Mouse (Mus musculus) limb, embryonic 14.5 days (tissue): ENCODE measurements around the gene Lat2. TPM values are rescaled to one million over a fixed set of nuclear protein-coding genes. Genes with fewer than 3 reads are reported as not detected.

ENCODE experiments used
- ATAC-seq: fragments of 200-750 bp; cut with Nextera tagmentation; 2 replicates; pipeline ENCODE4 v1.8.0; 2017; ENCODE audit warnings: low read depth, moderate number of reproducible peaks, moderate TSS enrichment; ENCODE audit not compliant: low FRiP score
- DNase-seq: peaks from one replicate; pipeline ENCODE4 v3.0.0-alpha.2; 2015; ENCODE audit warnings: low spot score
- H3K27ac ChIP-seq: fragments of 300-500 bp; sonication (generic); replicated peaks from 2 replicates; pipeline ENCODE4 v1.5.1; 2014; ENCODE audit warnings: low read depth, mild to moderate bottlenecking, low read length, moderate library complexity, mixed read lengths
- H3K27me3 ChIP-seq: fragments of 300-500 bp; sonication (generic); 2 replicates; pipeline ENCODE4 v1.6.1; 2014; ENCODE audit warnings: low read length, mixed read lengths; ENCODE audit not compliant: control insufficient read depth, insufficient read depth
- H3K36me3 ChIP-seq: fragments of 300-500 bp; sonication (generic); 2 replicates; pipeline ENCODE4 v1.6.1; 2014; ENCODE audit warnings: mild to moderate bottlenecking, low read length, moderate library complexity, mixed read lengths; ENCODE audit not compliant: control insufficient read depth, insufficient read depth
- H3K4me1 ChIP-seq: fragments of 300-500 bp; sonication (generic); 2 replicates; pipeline ENCODE4 v1.6.1; 2014; ENCODE audit warnings: antibody characterized with exemption, low read length, mixed read lengths; ENCODE audit not compliant: control insufficient read depth, insufficient read depth
- H3K4me2 ChIP-seq: fragments of 300-500 bp; sonication (generic); replicated peaks from 2 replicates; pipeline ENCODE4 v1.6.1; 2014; ENCODE audit warnings: low read depth, mild to moderate bottlenecking, low read length, moderate library complexity; ENCODE audit not compliant: severe bottlenecking
- H3K4me3 ChIP-seq: fragments of 300-500 bp; sonication (generic); replicated peaks from 2 replicates; pipeline ENCODE4 v1.5.1; 2014; ENCODE audit warnings: low read length
- H3K9ac ChIP-seq: fragments of 300-500 bp; sonication (generic); 2 replicates; pipeline ENCODE4 v1.6.1; 2014; ENCODE audit warnings: mild to moderate bottlenecking, low read depth, low read length, moderate library complexity; ENCODE audit not compliant: severe bottlenecking
- H3K9me3 ChIP-seq: fragments of 300-500 bp; sonication (generic); 2 replicates; pipeline ENCODE4 v1.6.1; 2016; ENCODE audit warnings: low read length; ENCODE audit not compliant: control insufficient read depth
- POLR2A ChIP-seq: fragments of 200-500 bp; IDR thresholded peaks from 2 replicates; pipeline ENCODE4 v1.8.0; 2012; ENCODE audit warnings: inconsistent platforms, mild to moderate bottlenecking, moderate library complexity, borderline replicate concordance; ENCODE audit not compliant: insufficient read depth, insufficient read length; ENCODE audit errors: extremely low read depth
- WGBS: fragments of 180-500 bp; shearing (Covaris S2); extraction: QIAGEN DNeasy Blood & Tissue Kit; methylation state at CpG from one replicate; pipeline ENCODE4 v1.1.7; 2014; 5-methylcytosine and 5-hydroxymethylcytosine counted together
- microRNA-seq: library from miRNA; unstranded; fragments of <30 nt; microRNA quantifications from one replicate; pipeline ENCODE4, GENCODE M21; 2016
- polyA plus RNA-seq, 2 experiments: library from polyadenylated mRNA; depleted of rRNA in 1 of 2; stranded (reverse) in 1 of 2; unstranded in 1 of 2; fragments of >200 nt; fragmentation: Nextera tagmentation in 1 of 2; extraction: Ambion mirVana in 1 of 2; gene quantifications; 2 replicates each; pipeline versions ENCODE4 v1.2.1 to v1.2.3; 2012 to 2014

Lat2 gene
- polyA plus RNA-seq, 2 experiments: 3.1 to 4.4 TPM

DNA sequence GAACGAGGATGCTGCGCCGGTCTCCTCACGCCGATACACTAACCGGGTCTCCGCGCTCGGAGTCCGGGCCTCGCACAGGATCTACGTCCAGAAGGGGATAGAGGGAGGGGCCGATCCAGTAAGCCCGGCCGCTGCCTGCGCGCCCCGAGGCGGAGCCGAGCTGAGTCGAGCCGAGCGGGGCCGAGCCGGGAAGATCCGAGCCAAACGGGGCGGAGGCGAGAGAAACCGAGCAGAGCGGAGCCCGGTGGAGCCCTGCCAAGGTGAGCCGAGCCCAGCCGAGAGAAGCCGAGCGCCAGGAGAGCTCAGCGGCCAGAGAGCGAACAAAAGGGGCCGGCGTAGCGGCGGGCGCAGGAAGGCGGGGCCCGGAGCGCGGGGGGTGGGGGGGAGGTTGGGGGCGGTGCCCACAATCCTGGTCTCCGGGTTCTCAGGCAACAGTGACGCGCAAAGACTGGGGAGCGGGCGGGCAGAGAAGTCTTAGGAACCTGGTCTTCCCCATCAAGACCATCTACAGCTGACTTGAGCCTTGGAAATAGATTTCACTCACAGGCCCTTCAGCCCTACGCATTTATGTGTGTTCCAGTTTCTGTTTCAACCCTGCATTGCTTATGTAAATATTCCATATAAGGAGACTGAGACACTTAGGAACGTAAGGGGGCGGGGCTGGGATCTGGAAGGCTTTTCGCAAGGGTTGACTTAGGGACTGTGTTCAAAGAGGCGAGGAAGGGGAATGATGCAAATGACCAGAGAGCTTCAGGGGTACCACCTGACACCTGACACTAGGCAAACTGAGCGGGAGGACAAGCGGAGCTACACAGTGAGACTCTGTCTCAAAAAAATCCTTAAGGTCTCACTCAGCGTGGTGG lies 62.5 kb downstream of the Lat2 start, which contains the start of gene Clip2:
Clip2 (minus strand) TSS at position 325 of the 863 bp plus-strand sequence.
- Histone ChIP-seq H3K9me3 (no peaks in the 10 kb centered on the region), H3K4me1 (peaks cover 23% of the 10 kb centered on the region)
- peak; percentile 54; the same call in 1 of the 2 replicates for TF ChIP-seq POLR2A

DNA sequence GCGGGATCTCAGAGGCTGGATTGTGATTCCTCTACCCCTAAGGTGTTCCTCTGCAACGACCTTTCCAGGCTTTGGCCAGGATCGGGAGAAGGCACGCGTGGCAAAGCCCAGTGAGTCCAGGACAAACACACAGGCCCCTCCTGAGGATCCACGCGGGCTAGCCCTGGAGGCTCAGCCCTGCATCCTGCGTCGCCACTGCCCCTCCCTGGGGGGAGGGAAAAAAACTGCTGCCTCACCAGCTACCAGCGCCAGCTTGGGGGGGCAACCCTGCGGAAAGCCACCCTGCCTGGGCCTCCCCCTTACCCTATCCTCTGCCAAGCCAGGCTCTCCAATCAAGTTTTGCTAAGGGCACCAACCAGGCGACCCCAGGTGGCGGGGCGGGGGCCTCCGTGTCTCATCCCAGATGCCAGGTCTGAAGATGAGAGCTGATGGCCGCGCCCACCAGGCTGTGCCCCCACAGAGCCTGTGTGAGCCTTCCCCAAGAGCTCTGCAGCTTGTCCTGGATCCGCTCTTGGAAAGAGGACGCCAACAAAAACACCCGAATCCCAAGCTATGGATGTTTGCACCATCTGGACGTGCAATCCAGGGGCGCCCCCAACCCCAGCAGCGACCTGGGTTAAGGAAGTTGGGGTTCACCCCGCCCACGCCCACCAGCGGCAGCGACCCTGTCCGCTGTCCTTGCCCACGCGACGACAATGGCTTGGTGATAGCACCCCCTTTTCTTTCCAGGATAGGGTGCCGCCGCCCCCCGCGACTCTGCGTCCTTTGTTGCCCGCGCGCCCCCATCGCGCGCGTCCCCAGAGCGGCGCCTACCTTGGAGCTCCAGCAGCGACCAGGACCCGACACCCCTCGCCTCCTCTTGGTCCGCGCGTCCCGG lies 63.4 kb downstream of the Lat2 start:
- TF ChIP-seq POLR2A: no peak

More for the DNA sequence above, 62.5 kb downstream of the Lat2 start, which contains the start of gene Clip2:
- H3K9ac ChIP-seq: peak within 1 kb of the TSS; percentile 91
- no peaks in the 10 kb centered on the region for H3K36me3 ChIP-seq
- H3K4me2 ChIP-seq: peak within 1 kb of the TSS; percentile 88
- WGBS: 1% methylated on average over 42 of the region's 61 CpGs
- ATAC-seq (peak; percentile 95), DNase-seq (peak; percentile 98)
- H3K27ac ChIP-seq: peak within 1 kb of the TSS; percentile 92
- no peaks in the 10 kb centered on the region for H3K27me3 ChIP-seq
- peak within 1 kb of the TSS; percentile 88 for H3K4me3 ChIP-seq

DNA sequence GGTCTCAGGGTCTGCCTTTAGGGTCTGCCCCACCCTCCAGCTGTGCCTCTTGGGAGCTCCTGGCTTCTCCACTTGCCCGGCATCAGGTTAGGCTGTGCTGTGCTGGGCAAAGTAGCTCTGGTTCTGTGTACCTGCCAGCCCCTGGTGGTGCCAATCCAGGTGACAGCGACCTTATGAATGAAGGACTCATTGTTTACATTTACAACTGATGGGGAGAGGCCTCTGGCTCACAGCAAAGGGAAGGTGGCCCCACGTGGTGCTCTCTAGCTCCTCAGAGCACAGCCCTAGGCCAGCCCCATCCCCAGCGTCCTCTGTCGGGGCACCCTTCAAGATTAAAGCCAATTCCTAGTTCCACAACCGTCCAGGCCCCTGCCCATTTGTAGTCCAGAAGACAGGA lies 64.0 kb downstream of the Lat2 start:
- 1% methylated on average over 6 of the region's 6 CpGs for WGBS
- no peak for ATAC-seq
- no peak for TF ChIP-seq POLR2A
- peak overlapping the region; percentile 88 for H3K4me3 ChIP-seq
- no peaks in the 10 kb centered on the region for H3K27me3 ChIP-seq
- peak overlapping the region; percentile 91 for H3K9ac ChIP-seq
- DNase-seq: no peak
- peak overlapping the region; percentile 92 for H3K27ac ChIP-seq
- H3K4me1 ChIP-seq: peaks cover 23% of the 10 kb centered on the region
- no peaks in the 10 kb centered on the region for H3K9me3 ChIP-seq
- peak overlapping the region; percentile 88 for H3K4me2 ChIP-seq
- H3K36me3 ChIP-seq: no peaks in the 10 kb centered on the region

More for the DNA sequence above, 63.4 kb downstream of the Lat2 start:
- Histone ChIP-seq H3K27me3 (no peaks in the 10 kb centered on the region), H3K36me3 (no peaks in the 10 kb centered on the region), H3K27ac (peak overlapping the region; percentile 92), H3K4me2 (peak overlapping the region; percentile 88), H3K9me3 (no peaks in the 10 kb centered on the region), H3K4me3 (peak overlapping the region; percentile 88), H3K9ac (peak overlapping the region; percentile 91), H3K4me1 (peaks cover 23% of the 10 kb centered on the region)
- ATAC-seq (no peak), DNase-seq (peak; percentile 33)
- WGBS: 1% methylated on average over 50 of the region's 52 CpGs

Small RNA genes within 50 kb of the gene (microRNA-seq; reads per million reads assigned to microRNA genes)
- gene Mir7228: not detected

Other genes starting within 250 kb of the Lat2 start
- 99.0 and 113 TPM in 2 replicates for gene Gtf2ird1, start 158.3 kb downstream of the Lat2 start, polyA plus RNA-seq (2012; rRNA removed)
- 100 and 103 TPM in 2 replicates for gene Gtf2ird1, start 158.3 kb downstream of the Lat2 start, polyA plus RNA-seq (2014; fragmentation: Nextera tagmentation; extraction: Ambion mirVana)
- 25.5 and 30.0 TPM in 2 replicates for gene Clip2, start 62.6 kb downstream of the Lat2 start, polyA plus RNA-seq (2012; rRNA removed)
- 4.7 and 4.9 TPM in 2 replicates for gene Clip2, start 62.6 kb downstream of the Lat2 start, polyA plus RNA-seq (2014; fragmentation: Nextera tagmentation; extraction: Ambion mirVana)
- gene Syna, start 54.9 kb downstream of the Lat2 start, polyA plus RNA-seq (2012; rRNA removed): 0.38 and 0.54 TPM in 2 replicates
- gene Syna, start 54.9 kb downstream of the Lat2 start, polyA plus RNA-seq (2014; fragmentation: Nextera tagmentation; extraction: Ambion mirVana): 0.21 TPM in 1 of 2 replicates, not detected in the other
- gene Rfc2, start 33.7 kb downstream of the Lat2 start, polyA plus RNA-seq (2012; rRNA removed): 229 and 246 TPM in 2 replicates
- 241 and 262 TPM in 2 replicates for gene Rfc2, start 33.7 kb downstream of the Lat2 start, polyA plus RNA-seq (2014; fragmentation: Nextera tagmentation; extraction: Ambion mirVana)
- gene Eif4h, start 24.5 kb upstream of the Lat2 start, polyA plus RNA-seq (2012; rRNA removed): 342 and 403 TPM in 2 replicates
- 424 and 440 TPM in 2 replicates for gene Eif4h, start 24.5 kb upstream of the Lat2 start, polyA plus RNA-seq (2014; fragmentation: Nextera tagmentation; extraction: Ambion mirVana)
- 31.9 and 40.2 TPM in 2 replicates for gene Limk1, start 73.6 kb upstream of the Lat2 start, polyA plus RNA-seq (2012; rRNA removed)
- 8.6 and 9.3 TPM in 2 replicates for gene Limk1, start 73.6 kb upstream of the Lat2 start, polyA plus RNA-seq (2014; fragmentation: Nextera tagmentation; extraction: Ambion mirVana)
- 249 and 296 TPM in 2 replicates for gene Eln, start 132.3 kb upstream of the Lat2 start, polyA plus RNA-seq (2012; rRNA removed)
- 115 and 121 TPM in 2 replicates for gene Eln, start 132.3 kb upstream of the Lat2 start, polyA plus RNA-seq (2014; fragmentation: Nextera tagmentation; extraction: Ambion mirVana)